Mouse (Mus musculus): ENCODE results near the gene Olfr913.

Olfr913 gene

DNA sequence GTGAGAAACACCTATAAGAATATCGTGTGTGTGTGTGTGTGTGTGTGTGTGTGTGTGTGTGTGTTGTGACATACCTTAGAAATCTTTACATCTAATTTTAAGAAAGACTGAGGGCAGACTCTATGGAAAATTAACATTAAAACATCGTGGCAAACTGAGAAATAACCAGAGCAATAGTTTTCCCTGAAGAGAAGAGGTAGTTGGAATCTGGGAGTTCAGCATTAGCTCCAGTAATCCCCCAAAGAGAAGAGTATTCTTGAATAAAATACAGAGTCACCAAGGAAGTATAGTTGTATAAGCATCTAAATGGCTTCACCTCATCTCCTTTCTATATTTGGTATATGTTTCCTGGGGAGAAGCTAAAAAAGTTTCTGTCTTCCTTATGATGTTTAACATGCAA is at the start of gene Olfr913:
Olfr913 (plus strand) TSS at position 301 of the 400 bp plus-strand sequence.
- DNase-seq (ENCODE audit: low spot score): no peak

DNA sequence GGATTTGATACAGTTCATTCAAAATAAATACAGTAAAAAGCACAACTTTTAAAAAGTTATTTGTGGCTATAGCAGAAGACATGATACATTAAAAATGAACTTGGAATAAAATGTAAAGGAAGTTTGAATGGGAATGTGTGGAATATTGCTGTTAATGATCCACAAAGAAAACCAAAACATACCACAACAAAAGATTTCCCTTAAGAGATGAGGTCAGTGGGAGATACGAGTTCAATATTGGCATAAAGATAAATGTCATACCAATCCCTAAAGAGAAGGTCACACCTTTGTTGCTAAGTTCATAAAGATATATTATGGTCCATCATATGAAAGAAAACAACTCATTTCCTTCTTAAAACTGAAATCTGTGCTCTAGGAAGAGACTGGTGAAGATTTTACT is 12.7 kb upstream of the Olfr913 start, which contains the start of gene Olfr912:
Olfr912 (plus strand) TSS at position 301 of the 400 bp plus-strand sequence.
- no peak for DNase-seq (ENCODE audit: low spot score)

DNA sequence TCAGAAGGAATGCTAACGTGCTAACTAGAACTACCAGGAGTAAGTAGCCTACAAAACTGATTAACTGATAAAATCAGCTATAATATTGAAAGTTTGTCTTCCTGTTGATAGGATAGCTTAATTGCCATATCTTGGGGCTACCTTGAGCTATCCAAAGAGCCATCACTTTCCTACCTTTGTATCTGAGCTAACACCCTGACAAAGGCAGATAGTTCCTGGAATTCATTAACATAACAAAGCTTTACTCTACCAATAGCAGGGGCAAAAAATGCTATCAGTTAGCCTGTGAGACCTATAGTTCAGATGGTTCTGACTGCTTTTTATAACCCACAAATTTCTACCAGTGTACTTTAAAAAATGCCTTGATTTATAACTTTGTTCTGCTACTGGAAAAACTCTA is 1.5 kb upstream of the Olfr913 start:
- DNase-seq (ENCODE audit: low spot score): no peak

DNA sequence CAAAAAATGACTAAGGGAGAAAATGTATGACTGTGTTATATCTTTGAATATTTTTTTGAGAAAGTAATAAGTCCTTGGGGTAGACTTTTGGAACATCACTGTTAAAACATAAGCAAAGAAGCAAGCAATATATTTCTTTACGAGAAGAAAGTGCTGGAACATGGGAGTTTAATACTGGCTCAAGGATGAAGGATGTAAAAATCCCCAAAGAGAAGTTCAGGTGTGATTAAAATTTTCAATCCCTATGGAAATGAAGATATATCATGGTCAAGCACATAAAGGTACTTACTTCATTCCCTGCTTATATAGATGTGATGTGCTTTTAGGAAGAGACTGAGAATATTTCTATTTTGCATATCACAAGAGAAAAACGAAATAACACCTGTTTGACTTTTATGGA is 12.2 kb downstream of the Olfr913 start, which contains the start of gene Olfr914:
Olfr914 (plus strand) TSS at position 301 of the 400 bp plus-strand sequence.
- no peak for DNase-seq (ENCODE audit: low spot score)

DNA sequence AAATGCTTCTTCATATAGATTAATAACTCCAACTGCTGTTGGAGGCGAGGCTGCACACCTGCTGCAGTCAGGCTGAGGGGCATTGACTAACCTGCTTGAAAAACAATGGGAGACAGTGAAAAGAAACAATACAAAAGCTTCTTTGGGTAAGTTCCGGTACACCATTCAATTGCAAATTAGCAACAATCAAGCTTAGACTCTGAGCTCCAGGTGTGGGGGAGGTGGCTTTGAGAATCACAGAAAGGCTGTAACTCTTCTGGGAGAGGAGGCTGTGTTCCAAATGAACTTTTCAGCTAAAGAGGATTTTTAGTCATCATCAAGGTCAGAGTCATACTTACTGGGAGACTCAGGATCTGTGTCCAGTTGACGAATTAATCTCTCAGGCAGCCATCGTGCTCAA is 39.8 kb downstream of the Olfr913 start:
- no peak for DNase-seq (ENCODE audit: low spot score)
